Mouse (Mus musculus): ENCODE measurements around the gene Prdx4.
"Not testable (repeated sequence)": the region's sequence is repeated elsewhere in the genome, so short reads cannot be mapped to it uniquely, and the experiment has no call there.

Prdx4 gene

DNA sequence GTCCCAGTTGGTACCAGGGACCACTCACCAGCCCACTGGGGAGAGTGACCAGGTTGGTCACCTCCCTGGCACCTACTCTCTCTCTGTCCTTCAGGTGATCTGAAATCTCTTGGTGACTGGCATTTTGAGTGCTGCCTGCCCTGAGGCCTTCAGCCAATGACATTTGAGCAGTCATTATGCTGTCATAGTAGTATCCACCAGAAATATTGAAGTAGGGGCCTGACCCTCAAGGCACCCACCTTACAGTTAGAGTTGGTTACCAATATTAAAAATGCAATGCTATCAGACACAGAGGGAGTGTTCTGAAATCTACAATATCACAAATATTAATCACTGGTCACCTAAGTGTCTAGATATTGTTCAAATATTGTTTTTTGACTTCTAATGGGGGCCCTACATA is at the start of gene Prdx4:
Prdx4 (minus strand) TSS at position 101 of the 400 bp plus-strand sequence.
- DNase-seq (ENCODE audit: extremely low spot score, low read depth, low spot score), result no peak

DNA sequence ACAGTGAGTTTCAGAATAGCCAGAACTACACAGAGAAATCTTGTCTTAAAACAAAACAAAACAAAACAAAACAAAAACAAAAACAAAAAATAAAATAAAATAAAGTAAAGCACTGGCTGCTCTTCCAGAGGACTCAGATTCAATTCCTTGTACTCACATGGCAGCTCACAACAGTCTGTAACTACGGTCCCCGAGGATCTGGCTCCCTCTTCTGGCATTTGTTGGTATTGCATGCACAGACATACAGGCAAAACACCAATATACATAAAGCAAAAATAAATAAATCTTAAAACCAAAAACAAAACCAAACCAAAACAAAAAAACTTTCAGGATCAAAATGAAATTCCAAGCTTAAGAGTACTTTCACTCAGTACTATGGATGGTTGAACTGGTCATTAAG is 36.0 kb upstream of the Prdx4 start:
- DNase-seq (ENCODE audit: extremely low spot score, low read depth, low spot score), result no peak

DNA sequence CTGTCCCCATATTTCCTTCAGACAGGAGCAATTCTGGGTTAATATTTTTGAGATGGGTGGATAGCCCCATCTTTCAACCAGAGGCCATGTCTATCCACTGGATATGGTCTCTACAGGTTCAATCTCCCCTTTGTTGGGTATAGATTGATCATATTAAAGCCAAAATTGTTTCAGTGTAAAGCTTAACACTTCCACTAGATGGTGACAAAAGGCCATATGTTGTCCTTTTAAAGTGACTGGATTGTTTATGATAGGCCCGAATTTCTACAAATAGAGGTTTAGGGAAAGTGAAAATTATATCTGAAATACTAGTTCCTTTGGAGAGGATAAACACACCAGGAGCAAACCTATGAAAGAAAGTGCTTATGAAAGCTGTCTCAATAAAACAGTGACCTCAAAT is 34.9 kb upstream of the Prdx4 start:
- no peak for DNase-seq (ENCODE audit: extremely low spot score, low read depth, low spot score)

DNA sequence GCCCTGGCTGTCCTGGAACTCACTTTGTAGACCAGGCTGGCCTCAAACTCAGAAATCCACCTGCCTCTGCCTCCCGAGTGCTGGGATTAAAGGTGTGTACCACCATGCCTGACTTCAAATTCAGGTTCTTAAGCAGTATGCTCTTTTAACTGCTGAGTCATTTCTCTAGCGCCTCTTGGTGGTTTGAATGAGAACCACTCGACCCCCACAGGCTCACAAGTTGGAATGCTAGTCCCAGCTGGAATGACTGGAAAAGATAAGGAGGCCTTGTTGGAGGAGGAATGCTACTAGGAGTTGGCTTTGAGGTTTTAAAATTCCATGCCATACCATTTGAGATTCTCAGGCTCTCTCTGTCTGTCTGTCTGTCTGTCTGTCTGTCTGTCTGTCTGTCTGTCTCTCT is 29.6 kb upstream of the Prdx4 start:
- DNase-seq (ENCODE audit: extremely low spot score, low read depth, low spot score), result not testable (repeated sequence)

DNA sequence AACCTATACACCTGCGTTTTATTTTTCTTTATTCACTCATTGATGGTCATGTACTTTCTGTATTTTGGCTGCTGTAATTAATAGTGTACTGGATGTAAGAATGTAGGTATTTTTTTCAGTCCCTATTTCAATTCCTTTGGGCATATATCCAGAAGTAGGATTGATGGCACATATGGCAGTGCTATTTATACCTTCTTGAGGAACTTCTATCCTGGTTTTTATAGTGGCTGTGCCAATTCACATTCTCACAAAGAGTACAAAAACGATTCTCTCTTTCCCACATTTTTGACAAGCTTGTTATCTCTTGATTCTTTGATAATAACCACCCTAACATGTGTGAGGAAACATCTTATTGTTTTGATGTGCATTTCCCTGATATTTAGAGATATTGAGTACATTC is 24.5 kb upstream of the Prdx4 start:
- no peak for DNase-seq (ENCODE audit: extremely low spot score, low read depth, low spot score)

DNA sequence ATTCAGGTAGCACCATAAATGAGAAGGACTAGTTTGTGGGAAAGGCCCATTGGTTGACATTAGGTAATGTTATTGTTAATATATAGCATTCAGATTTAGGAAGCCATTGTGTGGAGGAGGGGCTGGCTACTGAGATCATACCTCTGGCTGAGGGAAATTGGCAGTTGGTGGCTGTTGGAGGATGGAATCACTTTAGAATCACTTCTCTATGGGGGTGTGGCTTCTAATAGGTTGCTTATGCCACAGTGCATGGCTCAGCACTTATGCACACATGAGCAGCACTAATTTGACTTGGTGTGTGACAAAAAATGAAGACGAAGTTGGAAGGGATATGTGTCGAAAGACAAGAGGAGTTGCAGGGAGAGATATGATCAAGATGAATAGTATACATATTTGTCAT is 5.7 kb upstream of the Prdx4 start:
- no peak for DNase-seq (ENCODE audit: extremely low spot score, low read depth, low spot score)

DNA sequence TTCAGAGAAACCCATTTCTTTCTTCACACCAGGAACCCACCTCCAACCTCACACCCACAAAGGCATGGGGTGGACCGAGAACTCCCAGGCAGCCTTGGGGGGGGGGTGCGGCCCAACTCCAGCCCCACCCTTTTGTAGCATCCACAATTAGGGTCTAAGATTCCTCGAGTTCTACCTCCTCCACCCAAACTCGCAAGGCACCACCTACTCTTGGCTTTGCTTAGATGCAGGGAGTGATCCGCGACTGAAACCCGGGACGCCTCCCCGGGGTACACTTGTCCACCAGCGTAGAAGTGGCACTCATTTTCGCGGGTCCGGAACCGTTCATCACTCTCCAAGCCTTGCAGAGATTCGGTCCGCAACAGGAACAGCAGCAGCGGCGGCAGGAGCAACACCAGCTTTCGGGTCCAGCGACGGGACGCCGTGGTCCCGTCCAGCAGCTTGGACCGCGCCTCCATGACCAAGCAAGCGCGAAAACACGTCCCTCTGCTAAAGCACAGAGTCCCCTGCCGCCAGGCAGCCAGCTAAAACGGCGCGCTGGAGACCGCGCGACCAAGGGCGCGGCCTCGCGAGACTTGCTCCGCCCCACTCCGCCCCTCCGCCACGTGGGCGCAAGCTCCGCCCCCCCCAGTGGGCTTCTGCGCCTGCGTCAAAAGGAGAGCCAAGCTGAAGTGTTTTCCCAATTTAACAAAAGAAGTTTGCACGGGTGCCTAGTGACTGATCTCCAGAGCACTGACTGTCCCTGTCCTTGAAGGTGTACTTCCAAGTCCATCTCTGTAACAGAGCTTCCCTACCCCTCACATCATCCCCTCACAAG is 2.4 kb downstream of the Prdx4 start:
- DNase-seq (ENCODE audit: extremely low spot score, low read depth, low spot score), result peak; percentile 33

DNA sequence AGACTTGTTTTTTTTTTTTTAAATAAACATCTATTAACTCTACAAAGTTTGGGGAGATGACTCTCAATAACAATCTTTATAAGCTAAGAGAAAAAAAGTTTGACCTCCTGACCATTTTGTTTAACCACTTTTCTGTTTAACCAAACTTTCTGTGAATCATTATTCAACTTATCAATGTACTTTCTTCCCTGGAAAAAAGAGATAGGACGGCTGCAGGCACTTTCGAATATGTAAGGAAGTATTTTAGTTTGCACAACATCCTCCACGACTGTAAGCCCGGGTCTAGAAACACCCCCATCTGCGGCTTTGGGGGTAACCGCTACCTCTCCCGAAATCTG is 3.0 kb downstream of the Prdx4 start:
- no peak for DNase-seq (ENCODE audit: extremely low spot score, low read depth, low spot score)

DNA sequence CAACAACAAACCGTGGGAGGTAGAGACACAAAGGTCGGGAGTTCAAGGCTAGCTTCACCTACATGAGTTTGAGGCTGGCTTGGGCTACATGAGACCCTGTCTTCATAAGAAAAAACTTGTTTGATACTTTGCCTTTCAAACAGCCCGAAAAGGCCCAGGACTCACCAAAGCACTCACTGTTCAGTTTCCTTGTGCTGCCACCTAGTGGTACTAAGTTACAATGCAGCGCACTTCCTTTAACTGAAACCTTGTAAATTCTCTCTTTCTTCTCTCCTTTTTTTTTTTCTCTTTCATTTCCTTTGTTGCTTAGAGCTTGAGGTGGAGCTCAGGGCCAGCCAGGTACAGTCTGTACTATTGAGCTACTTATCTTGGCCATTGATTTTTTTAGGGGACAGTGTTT is 22.5 kb downstream of the Prdx4 start:
- peak; percentile 35 for DNase-seq (ENCODE audit: extremely low spot score, low read depth, low spot score)

DNA sequence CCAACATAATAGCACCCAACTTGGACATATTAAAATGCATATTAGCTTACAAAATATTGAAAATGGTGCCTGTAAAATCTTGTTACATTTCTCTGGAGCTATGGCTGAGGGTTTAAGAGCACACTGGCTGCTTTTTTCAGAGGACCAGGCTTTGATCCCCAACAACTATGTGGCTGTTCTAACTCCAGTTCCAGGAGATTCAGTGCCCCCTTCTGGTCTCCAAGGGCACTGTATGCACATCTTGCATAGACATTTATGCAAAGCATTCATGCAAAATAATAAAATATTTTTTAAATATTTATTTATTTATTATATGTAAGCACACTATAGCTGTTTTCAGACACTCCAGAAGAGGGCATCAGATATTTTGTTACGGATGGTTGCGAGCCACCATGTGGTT is 34.2 kb downstream of the Prdx4 start:
- no peak for DNase-seq (ENCODE audit: extremely low spot score, low read depth, low spot score)

DNA sequence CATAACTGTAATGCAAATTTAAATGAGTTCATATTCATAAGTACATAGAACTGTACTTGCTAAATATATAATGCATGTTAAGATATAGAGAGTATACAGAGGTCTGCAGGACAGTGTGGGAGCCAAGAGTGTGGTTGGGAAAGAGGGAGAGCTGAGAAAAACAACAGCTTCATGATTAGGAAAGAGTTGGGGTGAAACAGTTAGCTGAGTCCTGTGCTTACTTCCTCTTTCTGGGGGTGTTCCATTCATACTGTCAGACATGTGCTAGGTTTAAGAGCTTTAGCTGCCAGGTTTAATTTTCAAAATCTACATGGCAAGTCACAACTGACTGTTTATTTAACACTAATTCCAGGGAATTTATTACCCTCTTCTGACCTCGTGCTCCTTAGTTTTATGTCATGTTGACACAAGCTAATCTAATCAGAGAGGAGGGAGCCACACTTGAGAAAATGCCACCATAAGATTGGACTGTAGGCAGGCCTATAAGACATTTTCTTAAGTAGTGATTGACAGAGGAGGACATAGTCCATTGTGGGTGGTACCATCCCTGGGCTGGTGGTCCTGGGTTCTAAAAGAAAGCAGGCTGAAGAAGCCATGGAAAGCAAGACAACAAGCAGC is 60.0 kb downstream of the Prdx4 start:
- no peak for DNase-seq (ENCODE audit: extremely low spot score, low read depth, low spot score)

DNA sequence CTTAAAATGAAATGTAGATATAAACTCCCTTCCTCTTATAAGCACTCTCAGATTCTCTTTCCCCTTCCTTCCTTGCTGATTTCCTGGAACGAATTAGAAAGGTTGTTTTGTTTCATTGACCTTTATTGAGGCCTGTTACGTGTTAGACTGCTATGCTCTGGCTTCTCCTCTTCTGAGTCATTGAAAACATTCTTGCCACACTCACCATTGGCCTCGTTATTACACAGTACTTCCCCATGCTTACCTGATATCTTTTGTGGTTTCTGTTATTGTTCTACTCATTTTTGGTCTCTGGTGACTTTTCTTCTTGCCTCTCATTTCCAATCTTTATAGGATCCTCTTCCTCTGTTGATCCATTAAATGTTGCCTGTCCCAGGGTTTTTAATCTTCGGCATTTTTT is 62.1 kb downstream of the Prdx4 start:
- DNase-seq (ENCODE audit: extremely low spot score, low read depth, low spot score), result no peak

All from hindlimb bud, embryonic 11.5 days (tissue).